Mouse (Mus musculus) layer of hippocampus, adult 8-10 months (tissue): Measurements from ENCODE around the gene Olfr347. TPM values are rescaled to one million over a fixed set of nuclear protein-coding genes. Genes with fewer than 3 reads are reported as not detected.

ENCODE experiments used
- DNase-seq, 2 experiments: peaks; one replicate each; pipeline ENCODE4 v3.0.0; 2022; ENCODE audit warnings: low spot score in 2 of 2
- total RNA-seq, 4 experiments: library from RNA; stranded (reverse); gene quantifications; 2 replicates each; pipeline ENCODE4 v1.2.4; 2022

Olfr347 gene
- total RNA-seq: not detected

DNA sequence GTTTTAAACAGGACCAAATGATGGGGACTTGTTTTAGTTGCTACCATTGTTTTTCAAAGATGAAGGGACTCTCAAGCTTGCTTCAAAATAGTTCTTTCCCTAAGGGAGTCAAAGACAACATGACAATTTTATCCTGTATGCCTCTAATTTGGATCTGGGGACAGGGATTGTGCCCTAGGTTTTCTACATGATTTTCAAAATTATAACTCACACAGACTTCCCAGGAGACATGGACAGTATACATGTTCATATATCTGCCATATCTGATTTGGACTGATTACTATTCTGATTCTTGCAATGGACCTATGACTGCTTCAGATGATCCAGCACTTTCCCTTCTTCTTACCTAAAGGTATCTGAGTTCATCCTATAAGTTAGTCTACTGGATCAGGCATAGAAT, at the start of gene Olfr347:
TSS of gene Olfr347 (plus strand) at position 301 of the 400 bp plus-strand sequence.
- no peak for DNase-seq

DNA sequence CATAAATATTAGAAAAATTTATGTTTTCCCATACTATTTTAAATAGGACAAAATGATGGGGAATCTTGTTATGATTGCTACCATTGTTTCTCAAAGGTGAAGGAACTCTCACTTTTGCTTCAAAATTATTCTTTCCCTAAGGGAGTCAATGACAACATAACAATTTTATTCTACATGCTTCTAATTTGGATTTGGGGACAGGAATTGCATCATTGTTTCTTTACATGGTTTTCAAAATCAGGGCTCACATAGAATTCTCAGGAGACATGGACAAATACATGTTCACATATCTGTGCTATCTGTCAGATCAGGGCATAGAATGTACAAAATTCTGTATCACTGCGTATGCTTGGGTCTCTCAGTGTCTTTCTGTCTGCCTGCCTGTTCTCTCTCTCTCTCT, 46.2 kb upstream of the Olfr347 start, which contains the start of gene Olfr346:
TSS of gene Olfr346 (plus strand) at position 301 of the 400 bp plus-strand sequence.
- DNase-seq: no peak

DNA sequence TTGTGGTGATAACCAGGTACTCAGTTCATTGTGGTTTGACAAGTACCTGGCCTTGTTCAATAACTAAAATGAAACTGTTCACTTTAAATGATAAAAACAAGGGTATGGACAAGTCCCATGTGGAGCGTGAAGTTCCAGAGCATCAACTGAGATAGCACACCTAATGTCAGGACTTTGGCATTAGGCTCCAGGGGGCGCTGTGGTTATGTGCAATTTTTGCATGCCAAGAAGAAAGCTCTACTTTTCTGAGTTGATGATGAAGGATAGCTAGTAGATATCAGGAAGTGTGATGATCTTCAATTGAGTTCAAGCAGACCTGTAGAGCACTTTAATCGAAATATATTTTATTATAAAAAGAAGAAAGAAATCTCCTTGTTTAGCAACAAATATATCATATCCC, 4.5 kb downstream of the Olfr347 start:
- DNase-seq: no peak

DNA sequence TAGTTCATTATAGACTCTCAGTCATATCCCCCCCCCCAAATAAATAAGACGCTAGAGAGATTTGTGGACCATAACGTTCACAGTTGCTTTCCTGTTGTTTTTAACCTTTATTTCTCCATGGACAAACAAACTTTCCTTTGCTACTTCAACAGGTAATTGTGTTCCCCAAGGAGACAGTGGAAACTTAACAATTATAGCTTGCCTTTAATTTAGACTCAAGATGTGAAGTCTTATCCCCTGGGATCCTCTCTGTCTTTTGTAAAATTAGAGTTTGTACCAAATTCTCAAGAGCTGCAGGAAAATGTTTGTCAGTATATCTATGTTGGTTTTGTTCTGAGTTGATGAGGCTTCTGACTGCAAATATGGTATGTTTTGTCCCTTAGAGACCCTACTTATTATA, 52.3 kb downstream of the Olfr347 start, which contains the start of gene Olfr348:
TSS of gene Olfr348 (plus strand) at position 301 of the 400 bp plus-strand sequence.
- no peak for DNase-seq

Other genes with a start within 250 kb of the Olfr347 start
- not detected for gene Olfr341, start 249.4 kb upstream of the Olfr347 start, total RNA-seq
- not detected for gene Olfr342, start 206.9 kb upstream of the Olfr347 start, total RNA-seq
- under 1 TPM in 2 of 4 experiments, not detected in 2; 0.06 to 0.07 TPM for gene Olfr344, start 165.2 kb upstream of the Olfr347 start, total RNA-seq
- not detected for gene Olfr345, start 91.9 kb upstream of the Olfr347 start, total RNA-seq
- gene Olfr346, start 46.1 kb upstream of the Olfr347 start, total RNA-seq: not detected
- not detected for gene Olfr348, start 52.4 kb downstream of the Olfr347 start, total RNA-seq
- not detected for gene Olfr50, start 58.6 kb downstream of the Olfr347 start, total RNA-seq
- gene Olfr3, start 85.1 kb downstream of the Olfr347 start, total RNA-seq: not detected
- not detected for gene Olfr350, start 114.4 kb downstream of the Olfr347 start, total RNA-seq
- under 1 TPM in 1 of 4 experiments, not detected in 3; 0.16 TPM for gene Olfr351, start 130.8 kb downstream of the Olfr347 start, total RNA-seq
- gene Olfr352, start 136.6 kb downstream of the Olfr347 start, total RNA-seq: not detected
- gene Olfr353, start 161.0 kb downstream of the Olfr347 start, total RNA-seq: not detected
- not detected for gene Olfr354, start 173.8 kb downstream of the Olfr347 start, total RNA-seq
- not detected for gene Olfr355, start 197.0 kb downstream of the Olfr347 start, total RNA-seq
- not detected for gene Olfr356, start 205.2 kb downstream of the Olfr347 start, total RNA-seq